Mouse (Mus musculus) adrenal gland, adult 18-20 months (tissue): ENCODE measurements around the gene Gm4869. TPM values are rescaled to one million over a fixed set of nuclear protein-coding genes. Genes with fewer than 3 reads are reported as not detected.
"Not testable (repeated sequence)": the region's sequence is repeated elsewhere in the genome, so short reads cannot be mapped to it uniquely, and the experiment has no call there.

ENCODE experiments used
- DNase-seq, 2 experiments: peaks; one replicate each; pipeline ENCODE4 v3.0.0; 2021 to 2022; ENCODE audit warnings: low spot score in 2 of 2
- total RNA-seq, 2 experiments: library from RNA; stranded (reverse); gene quantifications; 1 replicate in 1 of 2; 2 replicates in 1 of 2; pipeline ENCODE4 v1.2.3; 2021

The Gm4869 gene
- total RNA-seq, 2 experiments from 2014 or later, result 0.13 to 0.16 TPM

DNA sequence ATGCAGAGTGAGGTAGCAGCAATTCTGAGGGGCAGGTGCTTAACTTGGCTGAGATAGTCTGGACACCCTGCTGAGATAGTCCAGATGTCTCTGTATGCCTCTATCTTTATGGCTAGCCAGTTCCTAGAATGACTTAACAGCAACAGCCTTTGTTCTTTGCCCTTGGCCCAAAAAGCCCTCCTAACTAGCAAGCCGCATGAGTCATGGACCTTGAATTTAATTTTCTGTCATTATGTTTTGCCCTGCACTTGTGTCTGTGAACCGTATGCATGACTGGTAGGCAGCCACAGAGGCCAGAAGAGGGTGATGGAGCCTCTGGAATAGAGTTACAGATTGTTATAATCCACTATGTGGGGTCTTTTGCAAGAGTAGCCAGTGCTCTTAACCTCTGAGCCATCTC is 17.7 kb downstream of the Gm4869 start:
- not testable (repeated sequence) for DNase-seq

- DNase-seq, result no peak
Measured at GRCm38 (mm10) chr5:140464943-140465342, 19.5 kb downstream of the Gm4869 start.

- DNase-seq, result no peak
Measured at GRCm38 (mm10) chr5:140472336-140472735, 26.9 kb downstream of the Gm4869 start.

DNA sequence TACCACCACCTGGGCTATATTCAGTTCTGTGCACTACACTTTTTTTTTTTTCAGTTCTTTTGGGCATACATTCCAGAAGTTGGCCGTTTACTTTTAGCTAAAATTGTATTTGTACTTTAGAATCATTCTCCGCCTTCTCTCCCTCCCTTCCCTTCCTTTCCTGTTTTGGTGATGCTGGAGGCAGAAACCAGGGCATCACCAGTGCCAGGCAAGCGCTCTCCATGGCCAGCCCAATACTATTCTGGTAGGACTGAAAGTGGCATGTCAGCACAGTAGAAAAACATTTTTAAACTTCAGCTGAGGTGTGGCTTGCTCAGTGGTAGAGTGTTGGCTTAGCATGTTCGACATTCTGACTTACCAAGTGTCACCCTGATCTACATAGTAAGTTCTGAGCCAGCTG is 36.0 kb downstream of the Gm4869 start:
- no peak for DNase-seq

DNA sequence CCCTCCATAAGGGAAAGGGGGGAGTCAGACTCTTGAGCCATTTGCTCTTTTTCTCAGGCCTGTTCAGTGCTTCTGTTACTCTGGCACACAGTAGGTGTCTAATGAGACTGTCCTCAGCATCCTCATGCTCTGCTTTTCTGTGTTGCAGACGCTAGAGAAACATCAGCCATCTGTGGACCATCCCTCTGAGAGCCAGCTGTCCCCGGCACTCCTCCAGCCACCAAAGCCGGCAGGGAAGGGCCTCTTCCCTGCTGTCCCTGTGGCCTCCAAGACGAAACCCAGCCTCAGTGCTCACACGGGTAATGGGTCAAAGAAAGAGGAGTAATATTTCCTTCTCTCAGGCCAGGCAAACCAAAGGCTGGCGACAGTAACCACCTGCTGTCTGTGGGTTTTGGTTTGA is 45.7 kb downstream of the Gm4869 start:
- no peak for DNase-seq

DNA sequence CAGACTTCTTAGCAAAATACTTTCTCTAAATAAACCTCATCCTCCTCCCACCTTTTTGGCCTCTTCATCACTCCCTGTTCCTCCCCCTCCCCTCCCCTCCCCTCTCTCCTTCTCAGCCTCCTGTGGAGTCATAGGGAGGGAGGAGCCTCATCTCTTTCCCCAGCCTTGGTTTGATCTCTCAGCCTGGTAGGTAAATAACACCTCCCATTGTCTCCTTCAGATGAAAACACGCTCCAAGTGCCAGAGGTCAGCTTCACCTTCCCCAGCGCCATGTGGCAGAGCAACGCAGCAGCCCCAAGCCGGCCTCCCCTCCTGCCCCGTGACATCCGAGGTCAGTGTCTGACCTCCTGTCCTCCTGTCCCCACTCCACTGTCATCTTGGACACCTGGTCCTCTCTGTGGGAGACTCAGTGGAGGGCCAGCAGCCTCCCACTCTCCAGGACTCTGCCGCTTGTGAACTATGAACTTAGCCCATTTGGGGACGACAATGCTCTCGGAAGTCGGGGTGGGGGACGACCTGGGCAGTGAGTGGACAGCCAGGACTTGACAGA is 47.3 kb downstream of the Gm4869 start:
- DNase-seq, result no peak

DNA sequence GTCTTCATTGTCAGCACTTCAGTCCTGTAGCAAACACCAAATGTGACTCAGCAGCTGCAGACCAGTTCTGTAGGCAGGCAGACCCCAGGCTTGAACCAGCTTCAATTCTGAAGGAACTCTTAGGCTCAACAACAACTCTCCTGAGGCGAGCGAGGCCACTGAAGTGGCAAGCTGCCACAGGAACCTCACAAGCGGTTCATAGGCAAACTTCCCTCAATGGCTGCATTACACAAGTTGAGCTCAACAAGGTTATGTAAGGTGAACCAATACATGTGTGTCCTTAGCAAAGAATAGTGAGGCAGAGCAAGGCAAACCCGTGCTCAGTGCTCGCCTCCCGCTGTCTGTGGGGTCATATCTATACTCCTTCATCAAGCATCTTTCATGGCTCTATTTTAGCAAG is 52.7 kb downstream of the Gm4869 start:
- no peak for DNase-seq

- no peak for DNase-seq
Measured at GRCm38 (mm10) chr5:140500736-140501135, 55.3 kb downstream of the Gm4869 start.

DNA sequence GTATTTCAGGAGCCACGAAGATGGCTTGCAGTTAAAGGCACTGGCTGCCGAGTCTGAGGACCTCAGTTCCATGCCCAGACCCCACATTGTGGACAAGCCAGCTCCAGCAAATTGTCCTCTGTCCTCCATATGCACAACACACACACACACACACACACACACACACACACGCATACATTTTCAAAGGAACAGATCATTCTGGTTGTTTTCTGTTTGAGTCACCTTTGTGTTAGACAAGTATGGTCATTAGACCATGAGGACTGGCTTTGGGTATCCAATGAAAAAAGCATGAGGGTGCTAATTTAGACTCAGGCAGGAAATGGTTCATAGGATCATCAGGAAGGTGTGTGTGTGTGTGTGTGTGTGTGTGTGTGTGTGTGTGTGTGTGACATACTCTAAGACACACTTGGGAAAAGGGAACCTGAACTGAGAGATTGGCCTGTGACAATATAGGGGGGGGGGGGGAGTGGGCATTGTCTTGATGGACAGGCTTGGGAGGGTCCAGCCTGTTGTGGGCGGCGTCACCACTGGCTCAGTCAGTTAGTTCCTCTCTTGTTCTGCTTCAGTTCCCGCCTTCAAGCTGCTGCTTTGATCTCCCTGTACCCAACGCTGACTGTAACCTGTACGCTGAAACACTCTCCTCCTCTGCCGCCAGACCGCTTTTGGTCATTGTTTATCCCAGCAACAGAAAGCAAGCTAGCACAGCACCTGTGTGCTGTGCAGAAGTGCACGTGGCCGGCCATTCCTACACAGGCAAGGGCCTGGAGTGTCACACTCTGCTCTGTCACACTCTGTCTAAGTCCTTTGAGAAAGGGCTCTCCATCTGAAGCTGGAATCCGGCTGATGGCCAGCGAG is 56.8 kb downstream of the Gm4869 start:
- DNase-seq, result no peak

GRCm38 (mm10) chr5:140502925-140503324 is 57.5 kb downstream of the Gm4869 start:
- DNase-seq, result peak; percentile 42 to 49

DNA sequence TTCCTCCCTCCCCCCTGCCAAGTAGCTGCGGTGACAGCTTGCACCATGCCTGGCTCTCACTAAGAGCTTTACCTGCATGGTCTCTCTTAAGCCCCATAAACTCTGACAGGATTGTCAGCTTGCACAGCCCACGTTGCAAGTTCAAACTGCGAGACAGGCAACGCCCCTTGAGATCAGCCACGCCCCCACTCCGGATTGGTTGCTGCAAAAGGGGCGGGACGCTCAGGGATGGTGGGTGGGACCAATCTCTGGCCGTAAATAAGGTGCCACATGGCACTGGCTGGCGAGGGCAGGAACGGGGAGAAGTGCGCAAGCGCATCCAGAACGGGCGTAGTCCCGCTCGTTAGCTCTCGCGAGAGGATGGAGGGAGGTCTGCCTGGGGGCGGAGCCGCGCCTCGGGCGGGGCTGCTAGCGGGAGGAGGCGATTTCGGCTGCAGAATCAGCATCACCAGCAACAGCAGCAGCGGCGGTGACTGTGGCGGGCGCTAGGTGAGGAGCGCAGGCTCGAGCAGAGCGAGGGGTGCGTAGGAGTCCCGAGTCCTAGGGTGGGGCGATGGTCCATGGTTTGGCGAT is 59.8 kb downstream of the Gm4869 start, which contains the start of gene Chst12:
Gene Chst12 (plus strand): TSS at position 343 of the 573 bp plus-strand sequence.
- peak; percentile 97 to 98 for DNase-seq

DNA sequence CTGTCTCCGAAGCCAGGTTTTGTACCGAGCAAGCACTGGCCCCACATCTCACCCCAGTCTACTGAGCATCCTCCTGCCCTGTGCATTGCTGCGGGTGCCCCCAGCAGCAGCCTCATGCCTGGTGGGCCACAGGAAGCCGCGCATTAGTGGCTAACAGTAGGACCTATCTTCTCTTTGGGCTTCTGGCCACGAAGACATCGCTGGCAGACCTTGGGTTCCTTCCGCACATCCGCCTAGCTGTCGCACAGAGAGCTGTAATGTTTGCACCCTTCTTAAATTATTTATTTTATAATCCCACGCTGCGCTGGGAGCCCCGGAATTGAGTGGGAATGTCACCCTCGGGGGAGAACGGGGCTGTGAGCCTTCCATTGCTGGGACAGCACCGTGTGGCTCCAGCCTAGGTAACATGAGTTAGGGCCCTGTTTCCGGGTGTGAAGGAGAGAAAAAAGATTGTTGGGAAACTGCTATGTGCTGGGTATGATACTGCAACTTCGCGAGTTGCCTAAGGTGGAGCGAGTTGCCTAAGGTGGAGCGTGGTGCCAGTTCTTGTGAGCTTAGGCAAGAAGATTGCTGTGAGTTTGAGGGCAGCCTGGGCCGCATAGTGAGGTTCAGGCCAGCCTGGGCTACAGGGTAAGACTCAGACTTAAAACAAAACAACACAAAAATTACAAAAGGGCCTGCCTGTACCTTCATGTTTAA is 60.8 kb downstream of the Gm4869 start:
- DNase-seq, result no peak

DNA sequence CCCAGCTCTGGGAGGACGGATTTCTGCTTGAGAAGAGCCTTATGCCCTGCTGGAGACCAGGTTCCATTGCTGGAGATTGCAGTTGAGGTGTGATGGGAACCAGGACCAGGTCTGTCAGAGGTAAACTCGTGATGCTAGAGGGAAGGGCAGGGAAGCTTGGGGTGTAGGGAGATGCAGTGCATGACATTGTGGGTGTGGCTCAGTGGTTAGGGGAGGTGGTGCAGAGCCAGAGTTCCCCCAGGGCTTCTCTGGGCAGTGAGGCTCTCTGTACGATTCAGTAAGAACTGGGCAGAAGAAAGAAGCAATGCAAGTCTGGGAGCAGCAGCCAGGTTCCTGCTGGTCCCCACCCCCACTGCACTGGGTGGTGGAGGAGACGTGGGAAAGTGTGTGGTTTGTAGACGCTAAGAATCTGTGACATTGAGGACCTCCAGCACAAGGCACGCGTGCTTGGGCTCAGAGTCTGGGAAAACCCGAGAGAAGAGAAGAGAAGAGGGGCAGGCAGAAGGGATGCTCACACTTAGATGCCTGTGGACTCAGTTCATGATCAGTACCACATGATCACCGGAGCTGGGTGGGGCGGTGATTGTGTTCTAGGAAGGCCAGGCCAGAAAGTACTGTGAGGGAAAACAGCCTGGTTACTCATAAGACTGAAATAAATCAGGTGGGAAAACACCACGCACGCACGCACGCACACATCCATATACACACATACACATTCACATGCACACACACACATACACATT is 62.2 kb downstream of the Gm4869 start:
- DNase-seq, result no peak

DNA sequence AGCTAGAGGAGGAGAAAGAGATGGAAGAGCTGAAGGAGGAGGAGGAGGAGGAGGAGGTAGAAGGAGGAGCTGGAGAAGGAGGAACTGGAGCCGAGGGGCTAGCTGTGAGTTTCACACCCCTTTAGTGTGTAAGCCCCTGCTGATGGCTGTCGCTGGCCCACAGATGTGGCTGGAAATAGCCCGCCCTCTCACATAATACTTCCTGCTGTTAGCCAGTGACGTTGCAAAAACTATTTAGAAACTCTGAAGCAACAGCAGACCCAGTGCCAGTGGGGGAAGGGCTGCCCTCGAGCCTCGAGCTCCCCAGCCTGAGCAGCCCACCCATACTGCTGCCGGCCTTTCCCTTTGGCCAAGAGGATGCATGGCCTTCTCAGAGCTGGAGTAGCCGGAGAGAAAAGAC is 63.2 kb downstream of the Gm4869 start:
- no peak for DNase-seq

- DNase-seq, result no peak
Measured at GRCm38 (mm10) chr5:140509204-140509603, 63.8 kb downstream of the Gm4869 start.

GRCm38 (mm10) chr5:140510012-140511000 is 64.9 kb downstream of the Gm4869 start:
- DNase-seq, result no peak

DNA sequence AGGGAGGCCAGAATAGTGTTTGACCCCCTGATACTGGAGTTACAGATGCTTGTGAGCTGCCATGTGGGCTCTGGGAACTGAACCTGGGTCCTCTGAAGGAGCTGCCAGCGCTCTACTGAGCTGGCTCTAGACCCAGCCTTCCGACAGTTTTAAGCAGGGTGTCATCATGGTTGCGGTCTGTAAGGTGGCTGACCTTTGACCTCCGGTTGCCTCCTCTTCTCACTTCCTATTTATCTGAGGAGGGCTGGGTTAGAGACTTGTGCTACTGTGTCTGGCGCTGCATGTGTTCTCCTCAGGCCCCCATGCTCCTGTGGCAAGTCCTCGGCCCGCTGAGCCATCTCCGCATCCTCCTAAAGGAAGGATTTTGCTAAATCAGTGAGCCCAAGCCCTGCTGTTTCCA is 68.5 kb downstream of the Gm4869 start:
- DNase-seq, result no peak

- DNase-seq, result no peak
Measured at GRCm38 (mm10) chr5:140514799-140515486, 69.5 kb downstream of the Gm4869 start.
